Mouse (Mus musculus) C2C12 (cell line): Measurements from ENCODE around the gene BC147527. TPM values are rescaled to one million over a fixed set of nuclear protein-coding genes. Genes with fewer than 3 reads are reported as not detected.
"Not testable (repeated sequence)": the region's sequence is repeated elsewhere in the genome, so short reads cannot be mapped to it uniquely, and the experiment has no call there.

ENCODE experiments used
- H3K27me3 ChIP-seq: one replicate; pipeline ENCODE4 v1.6.1; 2011; ENCODE audit not compliant: control insufficient read depth, insufficient read depth, insufficient read length
- H3K36me3 ChIP-seq: one replicate; pipeline ENCODE4 v1.6.1; 2011; ENCODE audit not compliant: control insufficient read depth, insufficient read depth
- H3K4me3 ChIP-seq: one replicate; pipeline ENCODE4 v1.5.1; 2011; ENCODE audit warnings: mild to moderate bottlenecking, control low read depth; ENCODE audit not compliant: poor library complexity, insufficient read depth, severe bottlenecking
- H3K79me2 ChIP-seq: one replicate; pipeline ENCODE4 v1.6.1; 2011; ENCODE audit not compliant: control insufficient read depth, insufficient read depth
- H3K79me3 ChIP-seq: one replicate; pipeline ENCODE4 v1.6.1; 2011; ENCODE audit warnings: low read depth, control low read depth
- H3ac ChIP-seq: one replicate; pipeline ENCODE3; 2011; ENCODE audit warnings: low read depth; ENCODE audit not compliant: control insufficient read depth, insufficient read length
- CEBPB ChIP-seq: IDR thresholded peaks from one replicate; pipeline ENCODE4 v1.6.1; 2011; ENCODE audit warnings: low read depth, mild to moderate bottlenecking, control low read depth, moderate library complexity
- CTCF ChIP-seq: IDR thresholded peaks from one replicate; pipeline ENCODE4 v1.5.1; 2011; ENCODE audit not compliant: control insufficient read depth, insufficient read depth, insufficient read length
- FOSL1 ChIP-seq: IDR thresholded peaks from one replicate; pipeline ENCODE4 v1.8.0; 2011; ENCODE audit warnings: mild to moderate bottlenecking, low read length; ENCODE audit not compliant: poor library complexity, insufficient read depth, severe bottlenecking
- MAX ChIP-seq: IDR thresholded peaks from one replicate; pipeline ENCODE4 v1.6.1; 2011; ENCODE audit warnings: mild to moderate bottlenecking, control low read depth
- MYOD1 ChIP-seq: IDR thresholded peaks from one replicate; pipeline ENCODE4 v1.6.1; 2011; ENCODE audit warnings: low read depth; ENCODE audit not compliant: control insufficient read depth, insufficient read length
- MYOG ChIP-seq: IDR thresholded peaks from one replicate; pipeline ENCODE4 v1.6.1; 2011; ENCODE audit not compliant: control insufficient read depth, insufficient read length; ENCODE audit errors: extremely low read depth
- USF1 ChIP-seq: IDR thresholded peaks from one replicate; pipeline ENCODE4 v1.6.1; 2011; ENCODE audit warnings: low read depth, mild to moderate bottlenecking, control low read depth, moderate library complexity
- long read RNA-seq, 2 experiments: library from polyadenylated mRNA; unstranded; transcript quantifications; one replicate each; pipeline ENCODE4 v2.0.0; 2019 to 2020
- polyA plus RNA-seq: library from polyadenylated mRNA; unstranded; fragments of >200 nt; fragmentation: generic; extraction: Trizol; gene quantifications from one replicate; pipeline ENCODE4 v1.2.1, GENCODE M21; 2012; ENCODE audit warnings: missing spikeins

The BC147527 gene
- polyA plus RNA-seq = 0.18 TPM
- long read RNA-seq, experiment 1 = 0 reads
- long read RNA-seq, experiment 2 = 0 reads

GRCm38 (mm10) chr13:120299991-120300442, at the start of gene BC147527:
TSS of gene BC147527 (plus strand) at chr13:120300392.
- Histone ChIP-seq H3K79me3 (no peaks in the 10 kb centered on the region), H3K27me3 (no peaks in the 10 kb centered on the region), H3K36me3 (no peaks in the 10 kb centered on the region), H3K4me3 (no peak within 1 kb of the TSS), H3ac (no peak within 1 kb of the TSS), H3K79me2 (no peaks in the 10 kb centered on the region)
- TF ChIP-seq MYOD1 (no peak), FOSL1 (no peak), USF1 (no peak), CEBPB (no peak), MAX (no peak), MYOG (no peak), CTCF (no peak)

DNA sequence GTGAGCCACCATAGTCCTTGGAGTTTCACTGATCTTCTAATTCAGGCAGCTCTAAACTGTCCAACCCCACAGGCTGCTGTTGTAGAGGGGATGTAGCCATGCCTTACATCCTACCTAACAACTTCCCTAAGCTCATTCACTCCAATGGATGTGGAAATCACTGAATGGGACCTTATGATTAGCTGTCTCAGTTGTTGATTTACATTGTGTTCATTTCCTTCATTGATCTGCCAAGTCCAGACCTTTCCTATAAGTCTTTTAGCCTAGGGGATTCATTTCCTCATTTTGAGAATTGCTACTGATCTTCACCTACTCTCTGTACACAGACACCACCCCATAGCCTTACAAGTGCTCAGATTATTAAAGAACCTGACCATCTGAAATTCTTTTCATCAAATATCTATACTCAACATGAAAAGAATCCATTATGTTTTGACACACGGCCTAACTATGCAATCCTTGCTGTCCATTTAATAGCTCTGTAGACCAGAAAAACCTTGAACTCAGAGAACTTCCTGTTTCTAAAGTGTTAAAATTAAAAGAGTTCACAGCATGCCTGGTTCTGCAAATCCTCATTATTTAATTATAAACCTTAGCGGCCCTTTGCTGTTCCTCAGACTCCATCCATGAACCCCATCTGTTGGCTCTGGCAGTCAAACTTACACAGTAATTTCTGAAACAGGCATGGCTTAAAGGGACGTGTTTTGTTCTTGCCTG, 48.8 kb upstream of the BC147527 start:
- H3K27me3 ChIP-seq, H3K36me3 ChIP-seq, H3K79me3 ChIP-seq, H3ac ChIP-seq, H3K79me2 ChIP-seq, H3K4me3 ChIP-seq: not testable (repeated sequence)

DNA sequence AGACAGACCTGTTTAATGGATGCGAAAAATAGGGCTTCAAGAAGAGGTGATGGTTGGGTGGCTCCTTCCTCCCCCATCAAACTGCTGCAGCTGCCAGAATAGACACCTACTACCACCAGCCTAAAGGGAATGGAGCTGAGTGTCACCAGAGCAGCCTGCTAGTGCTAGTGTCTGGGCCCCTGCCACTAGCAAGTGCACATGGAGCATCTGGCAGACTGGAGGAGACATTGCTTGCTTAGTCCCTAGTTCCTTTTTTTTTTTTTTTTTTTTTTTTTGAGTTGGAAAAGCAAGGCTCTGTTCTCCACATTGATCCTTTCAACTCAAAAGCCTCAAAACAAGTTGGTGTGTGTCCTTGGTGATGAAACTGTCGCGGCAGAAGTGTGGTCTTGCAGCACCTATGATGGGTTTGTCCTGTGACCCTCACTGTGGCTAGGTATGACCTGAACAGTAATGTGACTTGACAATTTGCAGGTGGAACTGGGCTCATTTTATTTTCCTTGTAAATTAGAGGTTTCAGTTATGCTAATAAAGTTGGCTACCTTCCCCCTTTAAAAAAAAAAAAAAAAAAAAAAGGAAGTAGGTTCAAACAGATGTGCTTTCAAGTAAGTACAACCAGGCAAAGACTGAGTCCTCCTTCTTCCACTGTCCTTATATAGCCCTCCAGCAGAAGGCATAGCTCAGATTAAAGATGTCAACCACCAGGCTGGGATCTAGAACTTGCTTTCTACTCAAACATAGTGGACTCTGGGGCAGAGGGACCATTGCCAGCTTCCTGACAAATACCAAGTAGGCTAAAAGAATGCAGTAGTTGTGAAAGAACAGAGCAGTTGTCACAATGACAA, 41.2 kb upstream of the BC147527 start:
- H3K79me2 ChIP-seq, H3ac ChIP-seq, H3K27me3 ChIP-seq, H3K79me3 ChIP-seq, H3K36me3 ChIP-seq, H3K4me3 ChIP-seq: not testable (repeated sequence)

- not testable (repeated sequence) for H3K4me3 ChIP-seq, H3K36me3 ChIP-seq, H3K79me2 ChIP-seq, H3K27me3 ChIP-seq, H3ac ChIP-seq, H3K79me3 ChIP-seq
Observed at GRCm38 (mm10) chr13:120259718-120260117, 40.5 kb upstream of the BC147527 start.

DNA sequence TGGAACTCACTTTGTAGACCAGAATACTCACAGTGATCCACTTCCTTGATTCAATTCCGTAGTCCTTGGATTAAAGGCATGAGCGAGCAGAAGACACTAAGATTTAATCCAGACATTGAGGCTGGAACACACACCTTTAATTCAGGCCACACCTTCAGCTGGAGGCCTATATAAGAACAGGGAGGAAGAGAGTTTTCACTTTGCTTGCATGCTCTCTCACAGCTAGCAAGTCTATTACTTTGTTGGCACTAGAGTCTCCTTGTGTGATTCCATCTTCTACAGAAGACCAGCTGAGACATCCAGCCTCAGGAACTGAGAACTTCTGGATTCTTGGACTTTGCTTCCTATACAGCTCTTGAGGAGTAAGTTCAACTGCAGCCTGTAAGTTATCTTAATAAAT, 37.3 kb upstream of the BC147527 start, which contains the start of gene AF067061:
AF067061 (plus strand) TSS at position 245 of the 400 bp plus-strand sequence.
- H3K36me3 ChIP-seq, H3K79me2 ChIP-seq, H3ac ChIP-seq, H3K4me3 ChIP-seq, H3K27me3 ChIP-seq, H3K79me3 ChIP-seq: not testable (repeated sequence)

GRCm38 (mm10) chr13:120277837-120278236, 22.4 kb upstream of the BC147527 start:
- not testable (repeated sequence) for H3K79me2 ChIP-seq, H3K27me3 ChIP-seq, H3K36me3 ChIP-seq, H3ac ChIP-seq, H3K79me3 ChIP-seq, H3K4me3 ChIP-seq

- Histone ChIP-seq H3K27me3 (no peaks in the 10 kb centered on the region), H3K79me3 (no peaks in the 10 kb centered on the region)
Observed at GRCm38 (mm10) chr13:120278784-120279183, 21.4 kb upstream of the BC147527 start.

More at GRCm38 (mm10) chr13:120278784-120279183, 21.4 kb upstream of the BC147527 start:
- H3K36me3 ChIP-seq = no peaks in the 10 kb centered on the region
- TF ChIP-seq MYOD1 (no peak), USF1 (no peak), MAX (no peak), FOSL1 (no peak), MYOG (no peak), CTCF (no peak), CEBPB (no peak)
- no peak overlapping the region for H3ac ChIP-seq
- no peaks in the 10 kb centered on the region for H3K79me2 ChIP-seq
- no peak overlapping the region for H3K4me3 ChIP-seq
